Mouse (Mus musculus): ENCODE data around the gene Wfdc13.

DNA sequence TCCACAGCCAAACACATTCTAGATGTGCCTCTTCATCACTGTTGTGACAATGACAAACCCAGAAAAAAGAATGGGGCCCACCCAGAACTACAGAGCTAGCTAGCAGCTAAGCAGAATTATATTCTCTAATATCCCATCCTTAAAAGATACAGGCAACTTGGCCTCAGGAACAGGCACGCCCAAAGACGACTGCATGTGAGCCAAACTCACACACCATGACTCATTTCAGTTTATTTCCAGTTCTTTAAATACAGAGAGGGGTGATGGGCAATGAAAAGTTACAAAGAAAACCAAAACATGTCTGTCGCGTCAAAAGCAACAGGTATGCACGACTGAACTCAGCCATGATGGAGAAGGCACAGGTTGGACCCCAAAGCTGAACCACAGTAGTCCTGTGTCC lies 50.5 kb downstream of the Wfdc13 start:
- TF ChIP-seq CTCF (IDR thresholded peaks at IDR 0.05; ENCODE audit: borderline replicate concordance, control insufficient read depth, extremely low read depth, insufficient read depth, low read length, poor library complexity) (no peak), POLR2A (IDR thresholded peaks at IDR 0.05; ENCODE audit: control insufficient read depth, extremely low read depth, insufficient read depth, low read length, poor library complexity) (no peak)
